Mouse (Mus musculus) brown adipose tissue, adult 24 weeks (tissue): ENCODE results near the gene Zfp428. TPM values are rescaled to one million over a fixed set of nuclear protein-coding genes. Genes with fewer than 3 reads are reported as not detected.

Experiments used
- H3K27ac ChIP-seq: fragments of 200-500 bp; replicated peaks from 2 replicates; pipeline ENCODE4 v1.5.1; 2012; ENCODE audit warnings: low read depth, mild to moderate bottlenecking, low read length
- H3K4me1 ChIP-seq: fragments of 200-500 bp; 2 replicates; pipeline ENCODE4 v1.6.1; 2012; ENCODE audit warnings: low read length, mixed read lengths; ENCODE audit not compliant: control insufficient read depth, insufficient read depth, insufficient read length
- H3K4me3 ChIP-seq: fragments of 200-500 bp; 2 replicates; pipeline ENCODE4 v1.5.1; 2012; ENCODE audit warnings: low read depth, mild to moderate bottlenecking, low read length, moderate library complexity; ENCODE audit not compliant: insufficient read depth
- polyA plus RNA-seq: library from polyadenylated mRNA; stranded (reverse); fragments of >200 nt; gene quantifications from 2 replicates; pipeline ENCODE4 v1.2.4, GENCODE M21; 2012; ENCODE audit not compliant: missing spikeins, insufficient read depth, insufficient read length

Zfp428 gene
- polyA plus RNA-seq, 1 experiment = 4.7 TPM

- no peak overlapping the region for H3K27ac ChIP-seq
- H3K4me1 ChIP-seq = no peaks in the 10 kb centered on the region
- H3K4me3 ChIP-seq = no peak overlapping the region
Measured at GRCm38 (mm10) chr7:24538701-24539100, 31.9 kb downstream of the Zfp428 start.

- H3K4me3 ChIP-seq = no peak overlapping the region
- H3K27ac ChIP-seq = no peak overlapping the region
- H3K4me1 ChIP-seq = no peaks in the 10 kb centered on the region
Measured at GRCm38 (mm10) chr7:24539686-24540085, 32.9 kb downstream of the Zfp428 start.

- Histone ChIP-seq H3K4me3 (no peak overlapping the region), H3K4me1 (no peaks in the 10 kb centered on the region; the same call in 1 of the 2 replicates), H3K27ac (no peak overlapping the region)
Measured at GRCm38 (mm10) chr7:24544506-24544905, 37.7 kb downstream of the Zfp428 start.

GRCm38 (mm10) chr7:24546068-24546614, 39.3 kb downstream of the Zfp428 start, which contains the start of the genes Pinlyp and Xrcc1:
Gene Pinlyp, minus strand, starts transcription at chr7:24546118.
Gene Xrcc1, plus strand, starts transcription at chr7:24546289.
- Histone ChIP-seq H3K27ac (peak within 1 kb of the TSS; percentile 64), H3K4me1 (no peaks in the 10 kb centered on the region; the same call in 1 of the 2 replicates), H3K4me3 (peak within 1 kb of the TSS; percentile 81)

GRCm38 (mm10) chr7:24546634-24547389, 40.0 kb downstream of the Zfp428 start:
- Histone ChIP-seq H3K27ac (peak overlapping the region; percentile 64), H3K4me3 (peak overlapping the region; percentile 81)

GRCm38 (mm10) chr7:24547534-24548036, 40.8 kb downstream of the Zfp428 start:
- Histone ChIP-seq H3K4me1 (peaks cover 3% of the 10 kb centered on the region; the same call in 1 of the 2 replicates), H3K4me3 (peak overlapping the region; percentile 81), H3K27ac (no peak overlapping the region)

More at GRCm38 (mm10) chr7:24546634-24547389, 40.0 kb downstream of the Zfp428 start:
- H3K4me1 ChIP-seq = no peaks in the 10 kb centered on the region; the same call in 1 of the 2 replicates

GRCm38 (mm10) chr7:24551985-24552759, 45.4 kb downstream of the Zfp428 start:
- Histone ChIP-seq H3K4me3 (no peak overlapping the region), H3K27ac (no peak overlapping the region)

GRCm38 (mm10) chr7:24555786-24556185, 49.0 kb downstream of the Zfp428 start:
- H3K4me1 ChIP-seq = peaks cover 3% of the 10 kb centered on the region; the same call in 1 of the 2 replicates

More at GRCm38 (mm10) chr7:24551985-24552759, 45.4 kb downstream of the Zfp428 start:
- H3K4me1 ChIP-seq = peaks cover 3% of the 10 kb centered on the region; the same call in 1 of the 2 replicates

GRCm38 (mm10) chr7:24561450-24561849, 54.6 kb downstream of the Zfp428 start:
- Histone ChIP-seq H3K4me3 (no peak overlapping the region), H3K4me1 (no peaks in the 10 kb centered on the region), H3K27ac (no peak overlapping the region)

More at GRCm38 (mm10) chr7:24555786-24556185, 49.0 kb downstream of the Zfp428 start:
- Histone ChIP-seq H3K27ac (no peak overlapping the region), H3K4me3 (no peak overlapping the region)

GRCm38 (mm10) chr7:24563191-24563836, 56.5 kb downstream of the Zfp428 start:
- Histone ChIP-seq H3K4me1 (no peaks in the 10 kb centered on the region), H3K4me3 (no peak overlapping the region), H3K27ac (no peak overlapping the region)

GRCm38 (mm10) chr7:24563837-24564206, 57.0 kb downstream of the Zfp428 start:
- H3K27ac ChIP-seq = no peak overlapping the region
- H3K4me1 ChIP-seq = no peaks in the 10 kb centered on the region
- no peak overlapping the region for H3K4me3 ChIP-seq

- Histone ChIP-seq H3K27ac (no peak overlapping the region), H3K4me3 (no peak overlapping the region), H3K4me1 (no peaks in the 10 kb centered on the region)
Measured at GRCm38 (mm10) chr7:24564607-24565265, 57.9 kb downstream of the Zfp428 start.
